Comparison of ENCODE assay signal across 17 mouse cellular contexts in genomic region chr8:78113105-78113504, GRCm38 (mm10).
A peak's percentile ranks its signal among the peaks of the same experiment; 100 is the strongest.
DNase-seq lines count a peak whose midpoint lies in the region; ATAC-seq and TF ChIP-seq lines count a peak whose summit lies in the region.
"Had no signal": no experiment of that assay in that cellular context is flagged by ENCODE, and none has a peak within 500 bp of the region (broad histone marks: within the 10 kb centered on the region; RNA-seq: fewer than 3 reads in every experiment).

No protein-coding gene starts in this region.

- TF ChIP-seq CTCF in liver, embryonic 14.5 days (IDR thresholded peaks at IDR 0.05; ENCODE audit: low read depth), result no peak

- ATAC-seq in heart, embryonic 15.5 days (replicated peaks; ENCODE audit: insufficient number of reproducible peaks, insufficient read depth, low FRiP score, low read depth), result no peak
- no peak for ATAC-seq in liver, embryonic 14.5 days (ENCODE audit: insufficient read depth)
- ATAC-seq: lung, postnatal 0 days had no signal

- no peaks in the 10 kb centered on the region for H3K36me3 ChIP-seq in heart, embryonic 15.5 days
- no peaks in the 10 kb centered on the region for H3K36me3 ChIP-seq in heart, embryonic 10.5 days
- no peaks in the 10 kb centered on the region for H3K36me3 ChIP-seq in liver, embryonic 14.5 days (replicated peaks; ENCODE audit: control insufficient read depth, insufficient read depth, low read depth)
- H3K36me3 ChIP-seq: hindbrain, embryonic 10.5 days; midbrain, embryonic 12.5 days had no signal

- no peaks in the 10 kb centered on the region for H3K27me3 ChIP-seq in heart, embryonic 15.5 days
- H3K27me3 ChIP-seq in heart, embryonic 10.5 days (ENCODE audit: insufficient read depth, poor library complexity, severe bottlenecking), result no peaks in the 10 kb centered on the region
- H3K27me3 ChIP-seq in liver, embryonic 14.5 days (ENCODE audit: control insufficient read depth, insufficient read depth, low read length), result no peaks in the 10 kb centered on the region
- H3K27me3 ChIP-seq: midbrain, embryonic 12.5 days had no signal

- no peaks in the 10 kb centered on the region for H3K9me3 ChIP-seq in heart, embryonic 15.5 days (replicated peaks)
- no peaks in the 10 kb centered on the region for H3K9me3 ChIP-seq in heart, embryonic 10.5 days
- H3K9me3 ChIP-seq in liver, embryonic 14.5 days (ENCODE audit: control insufficient read depth, low read length), result no peaks in the 10 kb centered on the region
- H3K9me3 ChIP-seq: hindbrain, embryonic 10.5 days; midbrain, embryonic 12.5 days had no signal

- H3K4me1 ChIP-seq in heart, embryonic 15.5 days (replicated peaks), result no peaks in the 10 kb centered on the region
- H3K4me1 ChIP-seq in heart, embryonic 10.5 days, result 0 out of 2 replicates have a peak, but pooled peaks cover 10% of the 10 kb centered on the region
- H3K4me1 ChIP-seq in liver, embryonic 14.5 days (replicated peaks; ENCODE audit: control insufficient read depth in 2 of 2, insufficient read depth in 2 of 2, low read length in 1 of 2), result peaks cover 0 to 5% of the 10 kb centered on the region in 2 experiments; a peak in 3 of 4 replicates
- H3K4me1 ChIP-seq: midbrain, embryonic 12.5 days had no signal

- TF ChIP-seq EP300 in liver, embryonic 14.5 days (IDR thresholded peaks at IDR 0.05; ENCODE audit: low read depth), result no peak

- no peak overlapping the region for H3K4me3 ChIP-seq in heart, embryonic 15.5 days
- no peak overlapping the region for H3K4me3 ChIP-seq in heart, embryonic 10.5 days
- H3K4me3 ChIP-seq in liver, embryonic 14.5 days (ENCODE audit: insufficient read depth in 1 of 2, low read depth in 2 of 2, low read length in 2 of 2), result no peak overlapping the region
- H3K4me3 ChIP-seq: hindbrain, embryonic 10.5 days; left cerebral cortex, adult 2 months; midbrain, embryonic 12.5 days; myocyte had no signal

- H3K9ac ChIP-seq in heart, embryonic 15.5 days, result no peak overlapping the region
- no peak overlapping the region for H3K9ac ChIP-seq in liver, embryonic 14.5 days (replicated peaks)
- H3K9ac ChIP-seq: midbrain, embryonic 12.5 days had no signal

- H3K4me2 ChIP-seq in heart, embryonic 15.5 days, result peak overlapping the region; percentile 18; the same call in 1 of the 2 replicates
- H3K4me2 ChIP-seq in liver, embryonic 14.5 days (ENCODE audit: low read depth), result peak overlapping the region; percentile 22; the same call in 1 of the 2 replicates
- H3K4me2 ChIP-seq: midbrain, embryonic 12.5 days had no signal

- DNase-seq in heart, embryonic 10.5 days (ENCODE audit: low spot score), result no peak
- peak; percentile 61 for DNase-seq in 416B (ENCODE audit: low read depth)
- DNase-seq in c-Kit-positive CD71-negative TER-119-negative erythroid progenitor cells, embryonic 14.5 days (ENCODE audit: low read depth), result peak; percentile 28
- no peak for DNase-seq in liver, embryonic 14.5 days (ENCODE audit: low read depth in 3 of 3, low spot score in 3 of 3)
- no peak for DNase-seq in thymus, postnatal 25 days
- DNase-seq in testis, postnatal 14 days (ENCODE audit: low spot score), result no peak
- no peak for DNase-seq in gastrocnemius, postnatal 4 days (ENCODE audit: low spot score in 2 of 2)
- DNase-seq: adrenal gland, adult 2 months; cerebellum, adult 8-10 months; right cerebral cortex, postnatal 25 days; thymus, adult 18-20 months had no signal

- WGBS in heart, embryonic 15.5 days, result 40% methylated on average over 12 of the region's 12 CpGs
- WGBS in heart, embryonic 10.5 days, result 52% methylated on average over 12 of the region's 12 CpGs
- WGBS in liver, embryonic 14.5 days (ENCODE audit: insufficient replicate concordance), result 25% methylated on average over 12 of the region's 12 CpGs

- no peak overlapping the region for H3K27ac ChIP-seq in heart, embryonic 15.5 days
- no peak overlapping the region for H3K27ac ChIP-seq in heart, embryonic 10.5 days
- no peak overlapping the region for H3K27ac ChIP-seq in liver, embryonic 14.5 days
- H3K27ac ChIP-seq: hindbrain, embryonic 10.5 days; left cerebral cortex, adult 2 months; midbrain, embryonic 12.5 days had no signal

Comparison
In these comparisons a context has a peak if more than half of its experiments do, and no peak if none do; other contexts are left out.
1. DNase-seq: peak in 416B (single experiment) and c-Kit-positive CD71-negative TER-119-negative erythroid progenitor cells, embryonic 14.5 days (single experiment); none in heart, embryonic 10.5 days (single experiment), liver, embryonic 14.5 days (0 of 3), thymus, postnatal 25 days (single experiment), testis, postnatal 14 days (single experiment) and gastrocnemius, postnatal 4 days (0 of 2).